Mouse (Mus musculus): Measurements from ENCODE around the gene Gpc3.

The Gpc3 gene
- long read RNA-seq, experiment 1, transcript Gpc3-201 (8 exons, 2,216 nt): major isoform, 11 of 13 reads
- long read RNA-seq, experiment 1, partial matches to known transcripts: 2 of 13 reads
- long read RNA-seq, experiment 1, other reads (novel, unspliced or antisense): 0 of 13 reads
- long read RNA-seq, experiment 2, transcript Gpc3-201 (8 exons, 2,216 nt): major isoform, 24 of 31 reads
- long read RNA-seq, experiment 2, partial matches to known transcripts: 5 of 31 reads
- long read RNA-seq, experiment 2, other reads (novel, unspliced or antisense): 1 of 31 reads

GRCm38 (mm10) chrX:52613328-52614030 is at the start of gene Gpc3:
TSS of gene Gpc3 (minus strand) at chrX:52613950.
- intact Hi-C loops (cut with DNase I): no loop called here

DNA sequence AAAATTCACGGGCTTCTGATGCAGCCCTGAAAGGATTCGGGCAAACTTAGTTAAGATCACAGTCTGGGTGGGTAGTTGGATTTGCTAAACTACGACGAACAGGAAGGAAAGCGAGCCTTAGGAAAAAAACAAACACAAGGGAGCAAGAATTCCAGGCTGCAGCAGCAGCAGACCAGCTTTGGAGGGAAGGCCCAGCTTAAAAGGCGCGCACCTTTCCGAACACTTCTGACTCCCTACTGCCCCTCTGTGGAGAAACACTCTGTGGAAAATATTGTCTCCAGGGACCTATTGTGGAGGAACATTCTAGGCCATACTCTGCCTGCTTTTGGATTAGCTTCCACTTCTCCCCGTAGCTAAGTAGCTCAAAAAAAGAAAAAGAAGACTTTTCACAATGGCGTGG is 38.2 kb upstream of the Gpc3 start:
- intact Hi-C loops (cut with DNase I): loop anchor here (2.0 kb wide), 1 partner anchor 199 kb away; no protein-coding TSS in a partner anchor

DNA sequence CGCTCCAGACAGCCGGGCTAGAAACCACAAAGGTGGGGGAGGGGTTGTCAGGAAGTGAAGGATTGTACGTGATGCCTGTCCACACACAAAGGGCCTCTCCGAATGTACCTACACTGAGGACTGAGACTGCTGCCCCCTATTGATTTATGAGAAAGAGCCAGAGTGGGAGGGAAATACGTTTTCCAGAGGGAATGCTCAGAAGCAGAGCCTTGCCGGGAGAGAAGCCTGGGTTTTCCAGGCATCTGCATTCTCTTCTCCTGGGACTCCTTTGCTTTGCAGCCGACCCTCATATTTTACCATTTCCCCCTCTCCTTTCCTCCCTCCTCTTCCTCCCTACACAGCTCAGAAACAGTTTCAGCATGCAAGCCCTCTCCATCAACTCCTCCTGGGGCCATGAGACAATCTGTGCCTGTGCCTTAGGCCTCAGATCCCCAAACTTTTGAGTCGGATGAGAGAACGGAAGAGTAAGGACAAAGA is 37.8 kb upstream of the Gpc3 start:
- intact Hi-C loops (cut with DNase I): loop anchor here (2.0 kb wide), 1 partner anchor 199 kb away; no protein-coding TSS in a partner anchor

GRCm38 (mm10) chrX:52648910-52649785 is 35.4 kb upstream of the Gpc3 start:
- intact Hi-C loops (cut with DNase I): no loop called here

GRCm38 (mm10) chrX:52644393-52644792 is 30.6 kb upstream of the Gpc3 start:
- intact Hi-C loops (cut with DNase I): no loop called here

GRCm38 (mm10) chrX:52643350-52643749 is 29.6 kb upstream of the Gpc3 start:
- intact Hi-C loops (cut with DNase I): no loop called here

- intact Hi-C loops (cut with DNase I): no loop called here
These were observed 28.4 kb upstream of the Gpc3 start for GRCm38 (mm10) chrX:52642126-52642525.

DNA sequence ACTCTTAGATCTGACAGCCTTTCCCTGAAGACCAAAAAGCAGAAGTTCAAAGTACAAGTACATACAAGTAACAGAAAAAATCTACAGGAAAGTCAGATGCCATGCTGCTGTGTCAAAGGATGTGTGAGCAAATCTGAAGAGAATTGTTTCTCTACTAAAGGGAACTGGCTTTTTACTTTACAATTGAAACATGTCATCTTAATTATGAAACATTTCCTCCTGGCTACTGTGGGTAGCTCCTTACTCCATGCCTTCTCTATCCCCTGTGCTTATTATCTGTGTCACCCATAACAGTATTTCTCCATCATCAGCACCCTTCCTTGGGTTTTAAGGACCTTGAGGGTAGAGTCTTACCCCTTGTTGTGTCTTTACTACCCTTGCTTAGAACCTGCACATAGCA is 23.7 kb upstream of the Gpc3 start:
- intact Hi-C loops (cut with DNase I): no loop called here

DNA sequence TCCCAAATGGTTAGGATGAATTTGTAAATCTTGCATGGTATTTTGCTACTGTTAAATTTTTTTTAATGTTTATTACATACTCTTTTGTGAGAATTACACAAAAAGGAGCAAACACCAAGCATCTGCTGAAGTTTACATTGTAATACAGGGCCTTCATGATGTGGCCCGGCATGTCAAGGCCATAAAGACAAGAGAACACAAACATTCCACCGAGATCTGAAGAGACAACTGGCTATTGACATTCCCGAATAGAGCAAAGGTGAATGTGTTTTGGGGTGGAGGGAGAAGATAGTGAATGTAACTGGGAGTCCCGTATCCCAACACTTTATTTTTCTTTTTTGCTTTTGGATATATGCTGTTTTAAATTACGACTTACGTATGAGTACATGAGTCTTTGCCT is 20.2 kb upstream of the Gpc3 start:
- intact Hi-C loops (cut with DNase I): no loop called here

DNA sequence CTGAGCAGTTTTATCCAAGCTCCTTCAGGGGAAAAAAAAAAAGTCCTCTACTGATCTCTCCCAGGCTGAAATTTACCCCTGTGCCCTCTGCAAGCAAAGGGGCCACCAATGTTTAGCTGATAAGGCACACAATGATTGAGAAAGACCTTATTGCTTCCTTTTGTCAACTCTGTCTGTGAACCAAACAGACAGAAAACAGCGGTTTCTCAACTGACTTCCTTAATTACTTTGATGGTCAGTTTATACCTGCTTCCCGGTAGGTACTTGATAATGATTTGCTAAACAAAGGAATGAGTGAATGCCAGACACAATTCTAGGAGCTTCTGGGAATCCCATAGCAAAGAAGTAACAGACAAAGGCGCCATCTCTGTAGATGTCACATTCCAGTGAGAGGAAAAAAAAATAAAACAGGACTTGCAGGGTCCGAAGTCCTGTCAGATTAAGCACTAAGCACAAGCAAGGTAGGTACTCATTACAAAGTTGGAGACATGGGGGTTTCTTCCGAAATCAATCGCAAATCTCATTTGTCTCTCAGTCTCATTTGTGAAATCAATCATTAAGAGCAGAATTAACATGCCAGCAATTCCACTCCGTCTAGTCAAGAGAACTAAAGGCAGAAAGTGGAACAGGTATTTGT is 19.1 kb upstream of the Gpc3 start:
- intact Hi-C loops (cut with DNase I): no loop called here

- intact Hi-C loops (cut with DNase I): no loop called here
These were observed 13.4 kb upstream of the Gpc3 start for GRCm38 (mm10) chrX:52626963-52627716.

DNA sequence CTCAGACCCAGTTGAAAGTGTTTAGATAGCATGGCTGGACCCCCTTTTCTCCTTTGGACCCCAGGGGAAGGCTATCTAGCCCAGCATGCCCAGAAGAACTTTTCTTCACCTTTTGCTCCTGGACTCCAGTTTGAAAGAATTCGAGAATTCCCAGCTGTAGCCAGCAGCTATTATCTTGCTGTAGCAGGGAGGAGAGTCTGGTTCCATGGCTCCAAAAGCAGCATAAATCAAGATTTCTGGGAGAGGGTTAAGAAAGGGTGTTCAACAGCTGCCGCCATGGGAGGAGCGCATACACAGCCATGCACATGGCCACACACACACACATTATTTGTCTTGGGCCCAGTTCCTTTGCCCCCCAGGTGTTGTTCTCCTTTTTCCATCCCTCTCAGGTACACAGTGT is 4.1 kb upstream of the Gpc3 start:
- intact Hi-C loops (cut with DNase I): no loop called here

DNA sequence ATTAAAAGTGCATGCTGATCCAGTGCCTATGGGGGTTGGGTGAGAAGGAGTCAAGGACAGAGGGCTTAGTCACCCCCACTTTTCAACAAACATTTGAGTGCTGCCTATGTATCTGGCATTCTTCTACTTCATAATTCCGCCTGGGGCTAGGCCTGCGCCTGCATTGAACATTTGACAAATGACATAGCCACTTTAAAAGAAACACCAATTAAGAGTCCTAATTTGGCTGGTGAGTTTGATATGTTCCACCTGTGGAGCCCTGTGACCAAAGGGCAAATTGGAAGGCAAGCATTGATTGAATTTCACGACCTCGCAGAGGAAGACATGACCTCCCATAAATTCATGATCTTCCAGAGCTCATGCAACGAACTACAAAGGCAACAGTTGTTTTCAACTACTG is 2.4 kb upstream of the Gpc3 start:
- intact Hi-C loops (cut with DNase I): no loop called here

- intact Hi-C loops (cut with DNase I): no loop called here
These were observed 256 bp upstream of the Gpc3 start for GRCm38 (mm10) chrX:52614031-52614381.

GRCm38 (mm10) chrX:52612806-52613205 is 944 bp downstream of the Gpc3 start:
- intact Hi-C loops (cut with DNase I): no loop called here

- intact Hi-C loops (cut with DNase I): no loop called here
These were observed 1.6 kb downstream of the Gpc3 start for GRCm38 (mm10) chrX:52611987-52612670.

- intact Hi-C loops (cut with DNase I): no loop called here
These were observed 2.2 kb downstream of the Gpc3 start for GRCm38 (mm10) chrX:52611541-52611940.

GRCm38 (mm10) chrX:52603143-52603542 is 10.6 kb downstream of the Gpc3 start:
- intact Hi-C loops (cut with DNase I): no loop called here

DNA sequence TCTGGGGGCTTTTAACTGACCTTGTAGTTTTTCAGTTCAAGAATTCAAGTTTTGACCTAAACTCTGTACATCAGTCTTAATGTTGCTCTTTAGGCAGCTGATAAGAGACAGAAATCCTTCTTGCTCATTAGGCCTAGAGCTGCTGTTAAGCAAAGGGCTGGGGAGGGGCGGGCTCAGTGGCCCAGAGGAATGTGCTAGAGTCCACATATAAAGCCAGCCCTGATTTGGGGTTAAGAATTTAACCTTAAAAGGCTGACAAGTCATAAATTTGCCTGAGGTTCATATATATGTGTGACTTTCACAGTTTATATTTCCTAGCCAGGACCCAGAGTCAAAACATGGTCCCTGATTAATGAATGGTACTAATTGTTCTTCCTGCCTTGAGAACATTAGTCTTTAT is 14.5 kb downstream of the Gpc3 start:
- intact Hi-C loops (cut with DNase I): no loop called here

GRCm38 (mm10) chrX:52587671-52588070 is 26.1 kb downstream of the Gpc3 start:
- intact Hi-C loops (cut with DNase I): no loop called here
